Mouse (Mus musculus) right cerebral cortex, postnatal 14 days (tissue): ENCODE measurements around the gene Mtcl1.
A peak's percentile ranks its signal among the peaks of the same experiment; 100 is the strongest.

ENCODE experiments used
- DNase-seq: peaks from one replicate; pipeline ENCODE4 v3.0.0; 2022

Gene Mtcl1

GRCm38 (mm10) chr17:66405601-66406000 is 43.9 kb downstream of the Mtcl1 start:
- DNase-seq = no peak

GRCm38 (mm10) chr17:66404883-66405590 is 44.5 kb downstream of the Mtcl1 start:
- peak; percentile 42 for DNase-seq

GRCm38 (mm10) chr17:66402791-66403470 is 46.6 kb downstream of the Mtcl1 start:
- DNase-seq = no peak

- no peak for DNase-seq
Observed at GRCm38 (mm10) chr17:66401596-66402265, 47.8 kb downstream of the Mtcl1 start.

GRCm38 (mm10) chr17:66399780-66400179 is 49.8 kb downstream of the Mtcl1 start:
- DNase-seq = no peak

GRCm38 (mm10) chr17:66394571-66394970 is 55.0 kb downstream of the Mtcl1 start:
- DNase-seq = no peak

- DNase-seq = no peak
Observed at GRCm38 (mm10) chr17:66388307-66388706, 61.2 kb downstream of the Mtcl1 start.

GRCm38 (mm10) chr17:66381338-66381737 is 68.2 kb downstream of the Mtcl1 start:
- DNase-seq = no peak

- DNase-seq = no peak
Observed at GRCm38 (mm10) chr17:66379900-66380857, 69.4 kb downstream of the Mtcl1 start.

- DNase-seq = no peak
Observed at GRCm38 (mm10) chr17:66379308-66379707, 70.2 kb downstream of the Mtcl1 start.

GRCm38 (mm10) chr17:66378127-66378526 is 71.4 kb downstream of the Mtcl1 start:
- no peak for DNase-seq

GRCm38 (mm10) chr17:66374633-66375272 is 74.8 kb downstream of the Mtcl1 start:
- DNase-seq = no peak

- DNase-seq = no peak
Observed at GRCm38 (mm10) chr17:66370867-66371266, 78.7 kb downstream of the Mtcl1 start.

- no peak for DNase-seq
Observed at GRCm38 (mm10) chr17:66369777-66370176, 79.8 kb downstream of the Mtcl1 start.

- DNase-seq = no peak
Observed at GRCm38 (mm10) chr17:66368127-66368526, 81.4 kb downstream of the Mtcl1 start.

- DNase-seq = no peak
Observed at GRCm38 (mm10) chr17:66365664-66366063, 83.9 kb downstream of the Mtcl1 start.

GRCm38 (mm10) chr17:66365293-66365642 is 84.3 kb downstream of the Mtcl1 start:
- no peak for DNase-seq

GRCm38 (mm10) chr17:66364525-66365292 is 84.8 kb downstream of the Mtcl1 start:
- DNase-seq = no peak

GRCm38 (mm10) chr17:66363852-66364524 is 85.6 kb downstream of the Mtcl1 start:
- no peak for DNase-seq

- no peak for DNase-seq
Observed at GRCm38 (mm10) chr17:66362287-66363016, 87.1 kb downstream of the Mtcl1 start.
